Mouse (Mus musculus) midbrain, embryonic 15.5 days (tissue): ENCODE results near the gene Ap5z1. TPM values are rescaled to one million over a fixed set of nuclear protein-coding genes. Genes with fewer than 3 reads are reported as not detected.

ENCODE experiments used
- ATAC-seq: fragments of 200-750 bp; cut with Nextera tagmentation; replicated peaks from 2 replicates; pipeline ENCODE4 v1.8.0; 2017; ENCODE audit warnings: moderate TSS enrichment
- H3K27ac ChIP-seq: fragments of 300-500 bp; sonication (generic); 2 replicates; pipeline ENCODE4 v1.5.1; 2015; ENCODE audit warnings: mild to moderate bottlenecking, inconsistent platforms
- H3K27me3 ChIP-seq: fragments of 300-500 bp; sonication (generic); replicated peaks from 2 replicates; pipeline ENCODE4 v1.6.1; 2015; ENCODE audit warnings: inconsistent platforms
- H3K36me3 ChIP-seq: fragments of 300-500 bp; sonication (generic); replicated peaks from 2 replicates; pipeline ENCODE4 v1.6.1; 2015; ENCODE audit warnings: inconsistent platforms
- H3K4me1 ChIP-seq: fragments of 300-500 bp; sonication (generic); 2 replicates; pipeline ENCODE4 v1.6.1; 2015; ENCODE audit warnings: inconsistent platforms
- H3K4me2 ChIP-seq: fragments of 300-500 bp; sonication (generic); 2 replicates; pipeline ENCODE4 v1.6.1; 2015; ENCODE audit warnings: inconsistent platforms, mild to moderate bottlenecking, moderate library complexity
- H3K4me3 ChIP-seq: fragments of 300-500 bp; sonication (generic); 2 replicates; pipeline ENCODE4 v1.5.1; 2015; ENCODE audit warnings: mild to moderate bottlenecking, inconsistent platforms
- H3K9ac ChIP-seq: fragments of 300-500 bp; sonication (generic); 2 replicates; pipeline ENCODE4 v1.6.1; 2015; ENCODE audit warnings: mild to moderate bottlenecking, inconsistent platforms
- H3K9me3 ChIP-seq: fragments of 300-500 bp; sonication (generic); 2 replicates; pipeline ENCODE4 v1.6.1; 2016; ENCODE audit warnings: inconsistent platforms
- WGBS: fragments of 180-500 bp; shearing (Covaris S2); methylation state at CpG from one replicate; pipeline ENCODE4 v1.1.7; 2015; ENCODE audit warnings: mixed read lengths; 5-methylcytosine and 5-hydroxymethylcytosine counted together
- polyA plus RNA-seq: library from polyadenylated mRNA; unstranded; fragments of >200 nt; fragmentation: Nextera tagmentation; extraction: Ambion mirVana; gene quantifications from 2 replicates; pipeline ENCODE4 v1.2.1, GENCODE M21; 2015

Ap5z1 gene
- polyA plus RNA-seq = 13.7 and 14.2 TPM in 2 replicates

- peak within 1 kb of the TSS; percentile 93 for H3K4me2 ChIP-seq
- peaks cover 14% of the 10 kb centered on the region for H3K4me1 ChIP-seq
- H3K27ac ChIP-seq = peak within 1 kb of the TSS; percentile 88
- H3K27me3 ChIP-seq = no peaks in the 10 kb centered on the region
- peak within 1 kb of the TSS; percentile 75 for H3K9ac ChIP-seq
- H3K4me3 ChIP-seq = peak within 1 kb of the TSS; percentile 92
- 2% methylated on average over 60 of the region's 60 CpGs for WGBS
- H3K36me3 ChIP-seq = 0 out of 2 replicates have a peak, but pooled peaks cover 6% of the 10 kb centered on the region
- ATAC-seq = peak; percentile 88
- H3K9me3 ChIP-seq = no peaks in the 10 kb centered on the region
Observed at GRCm38 (mm10) chr5:142463461-142464454, at the start of gene Ap5z1. Gene Ap5z1, plus strand, starts transcription at chr5:142463944.

- Histone ChIP-seq H3K4me2 (no peak overlapping the region), H3K4me1 (peaks cover 23% of the 10 kb centered on the region), H3K36me3 (no peaks in the 10 kb centered on the region), H3K27ac (no peak overlapping the region), H3K4me3 (no peak overlapping the region), H3K9ac (no peak overlapping the region), H3K27me3 (no peaks in the 10 kb centered on the region), H3K9me3 (no peaks in the 10 kb centered on the region)
- no peak for ATAC-seq
- WGBS = 47% methylated on average over 6 of the region's 6 CpGs
Observed at GRCm38 (mm10) chr5:142415401-142415800, 48.3 kb upstream of the Ap5z1 start.

GRCm38 (mm10) chr5:142416070-142416775 is 47.5 kb upstream of the Ap5z1 start:
- Histone ChIP-seq H3K4me2 (no peak overlapping the region), H3K36me3 (no peaks in the 10 kb centered on the region), H3K9me3 (no peaks in the 10 kb centered on the region), H3K9ac (no peak overlapping the region), H3K27me3 (no peaks in the 10 kb centered on the region), H3K4me3 (no peak overlapping the region), H3K27ac (peak overlapping the region; percentile 45; the same call in 1 of the 2 replicates), H3K4me1 (peaks cover 17% of the 10 kb centered on the region)
- ATAC-seq = no peak
- 20% methylated on average over 14 of the region's 14 CpGs for WGBS

GRCm38 (mm10) chr5:142417104-142417503 is 46.6 kb upstream of the Ap5z1 start:
- Histone ChIP-seq H3K27me3 (no peaks in the 10 kb centered on the region), H3K4me3 (no peak overlapping the region), H3K36me3 (no peaks in the 10 kb centered on the region), H3K4me1 (peaks cover 20% of the 10 kb centered on the region), H3K4me2 (no peak overlapping the region), H3K27ac (no peak overlapping the region), H3K9me3 (no peaks in the 10 kb centered on the region), H3K9ac (no peak overlapping the region)
- WGBS = 62% methylated on average over 3 of the region's 3 CpGs
- ATAC-seq = no peak

- H3K36me3 ChIP-seq = no peaks in the 10 kb centered on the region
- no peak for ATAC-seq
- no peaks in the 10 kb centered on the region for H3K9me3 ChIP-seq
- H3K4me1 ChIP-seq = peaks cover 22% of the 10 kb centered on the region
- H3K27ac ChIP-seq = no peak overlapping the region
- no peak overlapping the region for H3K4me2 ChIP-seq
- H3K27me3 ChIP-seq = no peaks in the 10 kb centered on the region
- 69% methylated on average over 9 of the region's 9 CpGs for WGBS
- no peak overlapping the region for H3K4me3 ChIP-seq
- no peak overlapping the region for H3K9ac ChIP-seq
Observed at GRCm38 (mm10) chr5:142417876-142418275, 45.9 kb upstream of the Ap5z1 start.

GRCm38 (mm10) chr5:142418419-142418818 is 45.3 kb upstream of the Ap5z1 start:
- no peak overlapping the region for H3K4me3 ChIP-seq
- ATAC-seq = no peak
- 94% methylated on average over 4 of the region's 4 CpGs for WGBS

GRCm38 (mm10) chr5:142420317-142420716 is 43.4 kb upstream of the Ap5z1 start:
- ATAC-seq = no peak
- Histone ChIP-seq H3K9ac (no peak overlapping the region), H3K4me2 (no peak overlapping the region), H3K36me3 (no peaks in the 10 kb centered on the region), H3K4me3 (no peak overlapping the region), H3K4me1 (peaks cover 39% of the 10 kb centered on the region), H3K27me3 (no peaks in the 10 kb centered on the region), H3K9me3 (no peaks in the 10 kb centered on the region), H3K27ac (no peak overlapping the region)
- WGBS = 94% methylated on average over 4 of the region's 4 CpGs

More at GRCm38 (mm10) chr5:142418419-142418818, 45.3 kb upstream of the Ap5z1 start:
- no peak overlapping the region for H3K9ac ChIP-seq
- H3K27me3 ChIP-seq = no peaks in the 10 kb centered on the region
- H3K27ac ChIP-seq = no peak overlapping the region
- no peak overlapping the region for H3K4me2 ChIP-seq
- H3K9me3 ChIP-seq = no peaks in the 10 kb centered on the region
- H3K4me1 ChIP-seq = peaks cover 27% of the 10 kb centered on the region
- H3K36me3 ChIP-seq = no peaks in the 10 kb centered on the region

- H3K36me3 ChIP-seq = no peaks in the 10 kb centered on the region
- no peak overlapping the region for H3K9ac ChIP-seq
- no peak for ATAC-seq
- 66% methylated on average over 9 of the region's 9 CpGs for WGBS
- H3K4me2 ChIP-seq = no peak overlapping the region
- no peak overlapping the region for H3K4me3 ChIP-seq
- H3K9me3 ChIP-seq = no peaks in the 10 kb centered on the region
- no peaks in the 10 kb centered on the region for H3K27me3 ChIP-seq
- peaks cover 38% of the 10 kb centered on the region for H3K4me1 ChIP-seq
- H3K27ac ChIP-seq = no peak overlapping the region
Observed at GRCm38 (mm10) chr5:142420920-142421319, 42.8 kb upstream of the Ap5z1 start.

GRCm38 (mm10) chr5:142421886-142422285 is 41.9 kb upstream of the Ap5z1 start:
- ATAC-seq = no peak
- Histone ChIP-seq H3K4me1 (peaks cover 31% of the 10 kb centered on the region), H3K9me3 (no peaks in the 10 kb centered on the region), H3K36me3 (no peaks in the 10 kb centered on the region), H3K4me3 (no peak overlapping the region), H3K27ac (no peak overlapping the region), H3K4me2 (no peak overlapping the region), H3K9ac (no peak overlapping the region), H3K27me3 (no peaks in the 10 kb centered on the region)
- WGBS = 94% methylated on average over 5 of the region's 5 CpGs

GRCm38 (mm10) chr5:142423141-142423540 is 40.6 kb upstream of the Ap5z1 start:
- Histone ChIP-seq H3K27me3 (no peaks in the 10 kb centered on the region), H3K4me2 (no peak overlapping the region), H3K9ac (no peak overlapping the region), H3K36me3 (no peaks in the 10 kb centered on the region), H3K4me3 (no peak overlapping the region), H3K4me1 (peaks cover 38% of the 10 kb centered on the region), H3K9me3 (no peaks in the 10 kb centered on the region), H3K27ac (peak overlapping the region; percentile 41; the same call in 1 of the 2 replicates)
- ATAC-seq = 0 out of 2 replicates have a peak, but pooled peaks have one; percentile 48
- WGBS = 72% methylated on average over 10 of the region's 10 CpGs

- H3K4me3 ChIP-seq = no peak overlapping the region
- no peaks in the 10 kb centered on the region for H3K27me3 ChIP-seq
- no peak overlapping the region for H3K9ac ChIP-seq
- ATAC-seq = no peak
- H3K27ac ChIP-seq = 0 out of 2 replicates have a peak overlapping the region, but pooled peaks have one; percentile 23
- 42% methylated on average over 3 of the region's 3 CpGs for WGBS
- peaks cover 38% of the 10 kb centered on the region for H3K4me1 ChIP-seq
- no peaks in the 10 kb centered on the region for H3K9me3 ChIP-seq
- no peaks in the 10 kb centered on the region for H3K36me3 ChIP-seq
- no peak overlapping the region for H3K4me2 ChIP-seq
Observed at GRCm38 (mm10) chr5:142423701-142424100, 40.0 kb upstream of the Ap5z1 start.
